Mouse (Mus musculus): ENCODE measurements around the gene Kif21b. TPM values are rescaled to one million over a fixed set of nuclear protein-coding genes. Genes with fewer than 3 reads are reported as not detected.

Kif21b gene
- polyA plus RNA-seq, 1 experiment from 2014 or later, result 2.4 TPM

- H3K27me3 ChIP-seq, result peaks cover 6% of the 10 kb centered on the region
- in situ Hi-C loops (cut with MboI; ENCODE audit: low pct_unique_long_range_greater_than_20kb), result loop anchor here (10.0 kb wide), 1 partner anchor 49 kb away; no protein-coding TSS in a partner anchor
- TF ChIP-seq CTCF (IDR thresholded peaks at IDR 0.05), result no peak
- POLR2A ChIA-PET, result no interaction called here
- CTCF ChIA-PET, result interaction anchor here (2.2 to 7.0 kb wide), 3 partner anchors 51 to 96 kb away, joined by 6 to 46 read pairs (median 7); partner anchors contain the start of gene Mroh3
- no peak for ATAC-seq
- no peak for DNase-seq (ENCODE audit: low read depth, low spot score)
Observed at GRCm38 (mm10) chr1:136116183-136116582, 15.0 kb upstream of the Kif21b start.

- CTCF ChIA-PET, result interaction anchor here (1.0 to 7.0 kb wide), 5 partner anchors 11 to 96 kb away, joined by 3 to 46 read pairs (median 7); partner anchors contain the start of gene Mroh3
- ATAC-seq (no peak), DNase-seq (ENCODE audit: low read depth, low spot score) (no peak)
- peaks cover 4% of the 10 kb centered on the region for H3K27me3 ChIP-seq
- no peak for TF ChIP-seq CTCF (IDR thresholded peaks at IDR 0.05)
- POLR2A ChIA-PET, result no interaction called here
- in situ Hi-C loops (cut with MboI; ENCODE audit: low pct_unique_long_range_greater_than_20kb), result loop anchor here (10.0 kb wide), 1 partner anchor 48 kb away; no protein-coding TSS in a partner anchor
Observed at GRCm38 (mm10) chr1:136117069-136117468, 14.1 kb upstream of the Kif21b start.

GRCm38 (mm10) chr1:136118875-136119274 lies 12.3 kb upstream of the Kif21b start:
- no peak for DNase-seq (ENCODE audit: low read depth, low spot score)
- POLR2A ChIA-PET, result interaction anchor here (0.8 kb wide), 1 partner anchor 394 kb away, joined by 3 read pairs; no protein-coding TSS in a partner anchor

GRCm38 (mm10) chr1:136119571-136120262 lies 11.5 kb upstream of the Kif21b start:
- TF ChIP-seq CTCF (IDR thresholded peaks at IDR 0.05), result no peak
- POLR2A ChIA-PET, result interaction anchor here (0.8 kb wide), 1 partner anchor 393 kb away, joined by 3 read pairs; no protein-coding TSS in a partner anchor
- no peaks in the 10 kb centered on the region for H3K27me3 ChIP-seq
- no peak for ATAC-seq
- CTCF ChIA-PET, result interaction anchor here (1.2 to 7.0 kb wide), 4 partner anchors 17 to 55 kb away, joined by 4 to 46 read pairs (median 8); no protein-coding TSS in a partner anchor
- no peak for DNase-seq (ENCODE audit: low read depth, low spot score)
- in situ Hi-C loops (cut with MboI; ENCODE audit: low pct_unique_long_range_greater_than_20kb), result loop anchor here (10.0 kb wide), 1 partner anchor 45 kb away; no protein-coding TSS in a partner anchor

More at GRCm38 (mm10) chr1:136118875-136119274, 12.3 kb upstream of the Kif21b start:
- in situ Hi-C loops (cut with MboI; ENCODE audit: low pct_unique_long_range_greater_than_20kb), result loop anchor here (10.0 kb wide), 1 partner anchor 46 kb away; no protein-coding TSS in a partner anchor
- CTCF ChIA-PET, result interaction anchor here (1.2 to 7.0 kb wide), 4 partner anchors 17 to 56 kb away, joined by 4 to 46 read pairs (median 8); no protein-coding TSS in a partner anchor
- TF ChIP-seq CTCF (IDR thresholded peaks at IDR 0.05), result no peak
- no peaks in the 10 kb centered on the region for H3K27me3 ChIP-seq
- no peak for ATAC-seq

GRCm38 (mm10) chr1:136120263-136120603 lies 11.0 kb upstream of the Kif21b start:
- CTCF ChIA-PET, result interaction anchor here (1.2 to 1.4 kb wide), 2 partner anchors 47 to 49 kb away, joined by 3 read pairs; no protein-coding TSS in a partner anchor
- in situ Hi-C loops (cut with MboI; ENCODE audit: low pct_unique_long_range_greater_than_20kb), result no loop called here

GRCm38 (mm10) chr1:136120785-136121184 lies 10.4 kb upstream of the Kif21b start:
- CTCF ChIA-PET, result interaction anchor here (1.2 to 1.4 kb wide), 2 partner anchors 47 to 49 kb away, joined by 3 read pairs; no protein-coding TSS in a partner anchor
- POLR2A ChIA-PET, result interaction anchor here (0.6 kb wide), 1 partner anchor 89 kb away, joined by 4 read pairs; no protein-coding TSS in a partner anchor
- no peaks in the 10 kb centered on the region for H3K27me3 ChIP-seq
- no peak for TF ChIP-seq CTCF (IDR thresholded peaks at IDR 0.05)
- no peak for DNase-seq (ENCODE audit: low read depth, low spot score)
- no peak for ATAC-seq
- in situ Hi-C loops (cut with MboI; ENCODE audit: low pct_unique_long_range_greater_than_20kb), result no loop called here

More at GRCm38 (mm10) chr1:136120263-136120603, 11.0 kb upstream of the Kif21b start:
- ATAC-seq, result no peak
- H3K27me3 ChIP-seq, result no peaks in the 10 kb centered on the region
- no peak for DNase-seq (ENCODE audit: low read depth, low spot score)
- POLR2A ChIA-PET, result no interaction called here
- TF ChIP-seq CTCF (IDR thresholded peaks at IDR 0.05), result no peak

- H3K27me3 ChIP-seq, result no peaks in the 10 kb centered on the region
- no peak for ATAC-seq
- CTCF ChIA-PET, result interaction anchor here (1.2 kb wide), 1 partner anchor 48 kb away, joined by 4 read pairs; no protein-coding TSS in a partner anchor
- no peak for DNase-seq (ENCODE audit: low read depth, low spot score)
- in situ Hi-C loops (cut with MboI; ENCODE audit: low pct_unique_long_range_greater_than_20kb), result no loop called here
- no peak for TF ChIP-seq CTCF (IDR thresholded peaks at IDR 0.05)
- POLR2A ChIA-PET, result no interaction called here
Observed at GRCm38 (mm10) chr1:136122030-136122429, 9.2 kb upstream of the Kif21b start.

- H3K27me3 ChIP-seq, result no peaks in the 10 kb centered on the region
- ChIA-PET POLR2A (no interaction called here), CTCF (interaction anchor here (0.8 to 1.9 kb wide), 3 partner anchors 10 to 44 kb away, joined by 3 to 4 read pairs (median 4); no protein-coding TSS in a partner anchor)
- in situ Hi-C loops (cut with MboI; ENCODE audit: low pct_unique_long_range_greater_than_20kb), result loop anchor here (25.0 kb wide), 1 partner anchor 561 kb away; no protein-coding TSS in a partner anchor
- no peak for TF ChIP-seq CTCF (IDR thresholded peaks at IDR 0.05)
- no peak for DNase-seq (ENCODE audit: low read depth, low spot score)
- no peak for ATAC-seq
Observed at GRCm38 (mm10) chr1:136126159-136126765, 4.9 kb upstream of the Kif21b start.

- ChIA-PET POLR2A (no interaction called here), CTCF (interaction anchor here (0.8 to 1.9 kb wide), 2 partner anchors 9 to 40 kb away, joined by 3 to 4 read pairs; no protein-coding TSS in a partner anchor)
- no peaks in the 10 kb centered on the region for H3K27me3 ChIP-seq
- ATAC-seq (peak; percentile 41), DNase-seq (ENCODE audit: low read depth, low spot score) (peak; percentile 86)
- in situ Hi-C loops (cut with MboI; ENCODE audit: low pct_unique_long_range_greater_than_20kb), result loop anchor here (25.0 kb wide), 1 partner anchor 560 kb away; no protein-coding TSS in a partner anchor
- no peak for TF ChIP-seq CTCF (IDR thresholded peaks at IDR 0.05)
Observed at GRCm38 (mm10) chr1:136126895-136127294, 4.3 kb upstream of the Kif21b start.

- TF ChIP-seq CTCF (IDR thresholded peaks at IDR 0.05), result no peak
- POLR2A ChIA-PET, result interaction anchor here (0.6 to 0.7 kb wide), 2 partner anchors 19 to 389 kb away, joined by 3 read pairs; no protein-coding TSS in a partner anchor
- DNase-seq (ENCODE audit: low read depth, low spot score) (no peak), ATAC-seq (no peak)
- CTCF ChIA-PET, result interaction anchor here (1.0 to 2.2 kb wide), 4 partner anchors 11 to 47 kb away, joined by 3 to 9 read pairs (median 5); no protein-coding TSS in a partner anchor
- in situ Hi-C loops (cut with MboI; ENCODE audit: low pct_unique_long_range_greater_than_20kb), result loop anchor here (25.0 kb wide), 1 partner anchor 559 kb away; no protein-coding TSS in a partner anchor
- no peaks in the 10 kb centered on the region for H3K27me3 ChIP-seq
Observed at GRCm38 (mm10) chr1:136127856-136128255, 3.3 kb upstream of the Kif21b start.
